Mouse (Mus musculus): Measurements from ENCODE around the gene Nfrkb. TPM values are rescaled to one million over a fixed set of nuclear protein-coding genes. Genes with fewer than 3 reads are reported as not detected.

The Nfrkb gene
- polyA plus RNA-seq, 1 experiment from 2014 or later = 30.0 TPM

GRCm38 (mm10) chr9:31435415-31435814 lies 49.4 kb downstream of the Nfrkb start:
- Histone ChIP-seq H3K27ac (ENCODE audit: low read depth, low read length) (no peak overlapping the region), H3K4me3 (ENCODE audit: low read depth, low read length) (no peak overlapping the region), H3K4me1 (ENCODE audit: control insufficient read depth, insufficient read depth, low read length) (no peaks in the 10 kb centered on the region), H3K9ac (ENCODE audit: low read length) (no peak overlapping the region), H3K9me3 (replicated peaks; ENCODE audit: control insufficient read depth, low read length) (no peaks in the 10 kb centered on the region), H3K27me3 (replicated peaks; ENCODE audit: control insufficient read depth, insufficient read depth, low read length) (no peaks in the 10 kb centered on the region), H3K4me2 (ENCODE audit: low read length) (no peak overlapping the region), H3K36me3 (ENCODE audit: control insufficient read depth, insufficient read depth, low read length) (no peaks in the 10 kb centered on the region)
- 88% methylated on average over 8 of the region's 8 CpGs for WGBS
- no peak for DNase-seq (ENCODE audit: low spot score)
- no peak for ATAC-seq

GRCm38 (mm10) chr9:31437861-31438260 lies 51.9 kb downstream of the Nfrkb start:
- H3K4me3 ChIP-seq (ENCODE audit: low read depth, low read length) = no peak overlapping the region
- no peaks in the 10 kb centered on the region for H3K9me3 ChIP-seq (replicated peaks; ENCODE audit: control insufficient read depth, low read length)
- no peak overlapping the region for H3K27ac ChIP-seq (ENCODE audit: low read depth, low read length)
- H3K27me3 ChIP-seq (replicated peaks; ENCODE audit: control insufficient read depth, insufficient read depth, low read length) = no peaks in the 10 kb centered on the region
- H3K4me1 ChIP-seq (ENCODE audit: control insufficient read depth, insufficient read depth, low read length) = no peaks in the 10 kb centered on the region
- no peak overlapping the region for H3K4me2 ChIP-seq (ENCODE audit: low read length)
- ATAC-seq = no peak
- DNase-seq (ENCODE audit: low spot score) = no peak
- H3K36me3 ChIP-seq (ENCODE audit: control insufficient read depth, insufficient read depth, low read length) = no peaks in the 10 kb centered on the region
- WGBS = 87% methylated on average over 7 of the region's 7 CpGs
- H3K9ac ChIP-seq (ENCODE audit: low read length) = no peak overlapping the region

- no peaks in the 10 kb centered on the region for H3K36me3 ChIP-seq (ENCODE audit: control insufficient read depth, insufficient read depth, low read length)
- H3K27ac ChIP-seq (ENCODE audit: low read depth, low read length) = no peak overlapping the region
- H3K4me3 ChIP-seq (ENCODE audit: low read depth, low read length) = no peak overlapping the region
- no peaks in the 10 kb centered on the region for H3K4me1 ChIP-seq (ENCODE audit: control insufficient read depth, insufficient read depth, low read length)
- H3K9ac ChIP-seq (ENCODE audit: low read length) = no peak overlapping the region
- H3K9me3 ChIP-seq (replicated peaks; ENCODE audit: control insufficient read depth, low read length) = no peaks in the 10 kb centered on the region
- no peak overlapping the region for H3K4me2 ChIP-seq (ENCODE audit: low read length)
- ATAC-seq = no peak
- WGBS = 68% methylated on average over 5 of the region's 5 CpGs
- no peak for DNase-seq (ENCODE audit: low spot score)
- no peaks in the 10 kb centered on the region for H3K27me3 ChIP-seq (replicated peaks; ENCODE audit: control insufficient read depth, insufficient read depth, low read length)
These were observed 52.8 kb downstream of the Nfrkb start for GRCm38 (mm10) chr9:31438834-31439233.

GRCm38 (mm10) chr9:31439341-31439740 lies 53.3 kb downstream of the Nfrkb start:
- Histone ChIP-seq H3K4me1 (ENCODE audit: control insufficient read depth, insufficient read depth, low read length) (no peaks in the 10 kb centered on the region), H3K4me3 (ENCODE audit: low read depth, low read length) (no peak overlapping the region), H3K9me3 (replicated peaks; ENCODE audit: control insufficient read depth, low read length) (no peaks in the 10 kb centered on the region), H3K4me2 (ENCODE audit: low read length) (no peak overlapping the region), H3K27me3 (replicated peaks; ENCODE audit: control insufficient read depth, insufficient read depth, low read length) (no peaks in the 10 kb centered on the region), H3K9ac (ENCODE audit: low read length) (no peak overlapping the region), H3K27ac (ENCODE audit: low read depth, low read length) (no peak overlapping the region), H3K36me3 (ENCODE audit: control insufficient read depth, insufficient read depth, low read length) (no peaks in the 10 kb centered on the region)
- DNase-seq (ENCODE audit: low spot score) = no peak
- 82% methylated on average over 5 of the region's 6 CpGs for WGBS
- no peak for ATAC-seq

GRCm38 (mm10) chr9:31440366-31440765 lies 54.4 kb downstream of the Nfrkb start:
- Histone ChIP-seq H3K9me3 (replicated peaks; ENCODE audit: control insufficient read depth, low read length) (no peaks in the 10 kb centered on the region), H3K9ac (ENCODE audit: low read length) (no peak overlapping the region), H3K27me3 (replicated peaks; ENCODE audit: control insufficient read depth, insufficient read depth, low read length) (no peaks in the 10 kb centered on the region), H3K4me1 (ENCODE audit: control insufficient read depth, insufficient read depth, low read length) (no peaks in the 10 kb centered on the region), H3K4me2 (ENCODE audit: low read length) (no peak overlapping the region), H3K4me3 (ENCODE audit: low read depth, low read length) (no peak overlapping the region), H3K36me3 (ENCODE audit: control insufficient read depth, insufficient read depth, low read length) (no peaks in the 10 kb centered on the region), H3K27ac (ENCODE audit: low read depth, low read length) (no peak overlapping the region)
- ATAC-seq (no peak), DNase-seq (ENCODE audit: low spot score) (no peak)
- 82% methylated on average over 5 of the region's 5 CpGs for WGBS

GRCm38 (mm10) chr9:31441487-31441886 lies 55.5 kb downstream of the Nfrkb start:
- 85% methylated on average over 3 of the region's 3 CpGs for WGBS
- H3K4me1 ChIP-seq (ENCODE audit: control insufficient read depth, insufficient read depth, low read length) = no peaks in the 10 kb centered on the region
- ATAC-seq (no peak), DNase-seq (ENCODE audit: low spot score) (no peak)
- H3K9ac ChIP-seq (ENCODE audit: low read length) = no peak overlapping the region
- no peaks in the 10 kb centered on the region for H3K9me3 ChIP-seq (replicated peaks; ENCODE audit: control insufficient read depth, low read length)
- no peaks in the 10 kb centered on the region for H3K27me3 ChIP-seq (replicated peaks; ENCODE audit: control insufficient read depth, insufficient read depth, low read length)
- H3K36me3 ChIP-seq (ENCODE audit: control insufficient read depth, insufficient read depth, low read length) = no peaks in the 10 kb centered on the region
- H3K27ac ChIP-seq (ENCODE audit: low read depth, low read length) = no peak overlapping the region
- H3K4me3 ChIP-seq (ENCODE audit: low read depth, low read length) = no peak overlapping the region
- no peak overlapping the region for H3K4me2 ChIP-seq (ENCODE audit: low read length)

GRCm38 (mm10) chr9:31444236-31444635 lies 58.2 kb downstream of the Nfrkb start:
- no peaks in the 10 kb centered on the region for H3K27me3 ChIP-seq (replicated peaks; ENCODE audit: control insufficient read depth, insufficient read depth, low read length)
- no peaks in the 10 kb centered on the region for H3K9me3 ChIP-seq (replicated peaks; ENCODE audit: control insufficient read depth, low read length)
- H3K36me3 ChIP-seq (ENCODE audit: control insufficient read depth, insufficient read depth, low read length) = no peaks in the 10 kb centered on the region
- 90% methylated on average over 8 of the region's 8 CpGs for WGBS
- ATAC-seq (no peak), DNase-seq (ENCODE audit: low spot score) (no peak)
- no peak overlapping the region for H3K4me2 ChIP-seq (ENCODE audit: low read length)
- H3K4me1 ChIP-seq (ENCODE audit: control insufficient read depth, insufficient read depth, low read length) = no peaks in the 10 kb centered on the region
- no peak overlapping the region for H3K9ac ChIP-seq (ENCODE audit: low read length)
- no peak overlapping the region for H3K4me3 ChIP-seq (ENCODE audit: low read depth, low read length)
- H3K27ac ChIP-seq (ENCODE audit: low read depth, low read length) = no peak overlapping the region

- no peak overlapping the region for H3K9ac ChIP-seq (ENCODE audit: low read length)
- H3K4me1 ChIP-seq (ENCODE audit: control insufficient read depth, insufficient read depth, low read length) = no peaks in the 10 kb centered on the region
- DNase-seq (ENCODE audit: low spot score) (no peak), ATAC-seq (no peak)
- H3K9me3 ChIP-seq (replicated peaks; ENCODE audit: control insufficient read depth, low read length) = no peaks in the 10 kb centered on the region
- WGBS = 88% methylated on average over 7 of the region's 7 CpGs
- H3K27ac ChIP-seq (ENCODE audit: low read depth, low read length) = no peak overlapping the region
- H3K4me3 ChIP-seq (ENCODE audit: low read depth, low read length) = no peak overlapping the region
- no peaks in the 10 kb centered on the region for H3K27me3 ChIP-seq (replicated peaks; ENCODE audit: control insufficient read depth, insufficient read depth, low read length)
- no peaks in the 10 kb centered on the region for H3K36me3 ChIP-seq (ENCODE audit: control insufficient read depth, insufficient read depth, low read length)
- H3K4me2 ChIP-seq (ENCODE audit: low read length) = no peak overlapping the region
These were observed 63.3 kb downstream of the Nfrkb start for GRCm38 (mm10) chr9:31449145-31449772.

GRCm38 (mm10) chr9:31452166-31452565 lies 66.2 kb downstream of the Nfrkb start:
- H3K9me3 ChIP-seq (replicated peaks; ENCODE audit: control insufficient read depth, low read length) = no peaks in the 10 kb centered on the region
- no peaks in the 10 kb centered on the region for H3K36me3 ChIP-seq (ENCODE audit: control insufficient read depth, insufficient read depth, low read length)
- no peak overlapping the region for H3K27ac ChIP-seq (ENCODE audit: low read depth, low read length)
- WGBS = 86% methylated on average over 10 of the region's 10 CpGs
- ATAC-seq = no peak
- DNase-seq (ENCODE audit: low spot score) = no peak
- no peak overlapping the region for H3K4me2 ChIP-seq (ENCODE audit: low read length)
- H3K9ac ChIP-seq (ENCODE audit: low read length) = no peak overlapping the region
- no peak overlapping the region for H3K4me3 ChIP-seq (ENCODE audit: low read depth, low read length)
- no peaks in the 10 kb centered on the region for H3K4me1 ChIP-seq (ENCODE audit: control insufficient read depth, insufficient read depth, low read length)
- H3K27me3 ChIP-seq (replicated peaks; ENCODE audit: control insufficient read depth, insufficient read depth, low read length) = no peaks in the 10 kb centered on the region

Data from forebrain, embryonic 14.5 days (tissue).